Mouse (Mus musculus) myocyte (in vitro differentiated cells): ENCODE measurements at regions not wholly inside any gene's neighbourhood (a gene's known extent, or its start where the extent isn't known, plus 50 kb on each side); places are given as distances from the start of the nearest gene placed in this dataset.

Experiments
- CEBPB ChIP-seq: IDR thresholded peaks from 2 replicates; pipeline ENCODE4 v1.6.1; 2011; ENCODE audit warnings: mild to moderate bottlenecking, moderate library complexity; ENCODE audit not compliant: poor library complexity, insufficient read depth, severe bottlenecking
- E2F4 ChIP-seq: IDR thresholded peaks from one replicate; pipeline ENCODE4 v1.6.1; 2011; ENCODE audit warnings: mild to moderate bottlenecking, control low read depth, moderate library complexity; ENCODE audit not compliant: insufficient read depth
- MAX ChIP-seq: IDR thresholded peaks from one replicate; pipeline ENCODE4 v1.6.1; 2011; ENCODE audit warnings: low read depth, mild to moderate bottlenecking, control low read depth
- MYOG ChIP-seq, 3 experiments: IDR thresholded peaks; one replicate each; pipeline ENCODE4 v1.6.1; 2011; ENCODE audit warnings: control low read depth in 2 of 3, low read depth in 2 of 3, mild to moderate bottlenecking in 2 of 3; ENCODE audit not compliant: insufficient read length in 2 of 3, control insufficient read depth in 1 of 3, insufficient read depth in 1 of 3
- POLR2A ChIP-seq: IDR thresholded peaks from one replicate; pipeline ENCODE4 v1.6.1; 2011; ENCODE audit warnings: low read depth, mild to moderate bottlenecking, control low read depth, moderate library complexity; ENCODE audit not compliant: insufficient read length
- POLR2AphosphoS2 ChIP-seq: IDR thresholded peaks from one replicate; pipeline ENCODE4 v1.6.1; 2011; ENCODE audit warnings: low read depth, control low read depth; ENCODE audit not compliant: insufficient read length
- TCF12 ChIP-seq: IDR thresholded peaks from one replicate; pipeline ENCODE4 v1.6.1; 2011; ENCODE audit warnings: mild to moderate bottlenecking, control low read depth; ENCODE audit not compliant: poor library complexity, insufficient read depth, severe bottlenecking
- USF1 ChIP-seq: IDR thresholded peaks from one replicate; pipeline ENCODE4 v1.6.1; 2011; ENCODE audit warnings: low read depth, mild to moderate bottlenecking, control low read depth, moderate library complexity

DNA sequence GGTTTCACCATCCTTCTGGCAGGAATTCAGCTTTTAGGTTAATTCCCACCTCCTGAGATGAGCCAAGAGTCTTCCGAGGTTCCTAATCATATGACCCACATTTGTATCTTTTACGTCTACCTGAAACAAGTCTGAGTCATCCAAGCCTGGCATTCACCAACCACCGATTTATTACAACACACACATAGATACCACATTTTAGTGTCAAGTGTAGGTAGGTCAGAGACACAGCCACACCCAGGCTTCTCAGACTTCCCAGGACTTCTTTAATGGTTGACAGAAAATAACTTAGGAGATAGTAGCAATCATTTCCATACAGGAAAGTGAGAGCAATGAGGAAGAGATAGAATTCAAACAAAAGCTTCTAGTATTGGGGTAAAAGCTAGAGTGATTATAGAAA lies 189.2 kb upstream of the Gm10306 start:
- TF ChIP-seq POLR2A (no peak), E2F4 (no peak), CEBPB (no peak), USF1 (no peak), MAX (no peak), TCF12 (no peak), POLR2AphosphoS2 (no peak), MYOG (IDR thresholded peaks at IDR 0.05; ENCODE audit: control insufficient read depth in 1 of 3, insufficient read depth in 1 of 3, insufficient read length in 2 of 3, low read depth in 2 of 3) (no peak)
